Mouse (Mus musculus): Measurements from ENCODE around the gene Cmip.
"Not testable (repeated sequence)": the region's sequence is repeated elsewhere in the genome, so short reads cannot be mapped to it uniquely, and the experiment has no call there.

The Cmip gene

DNA sequence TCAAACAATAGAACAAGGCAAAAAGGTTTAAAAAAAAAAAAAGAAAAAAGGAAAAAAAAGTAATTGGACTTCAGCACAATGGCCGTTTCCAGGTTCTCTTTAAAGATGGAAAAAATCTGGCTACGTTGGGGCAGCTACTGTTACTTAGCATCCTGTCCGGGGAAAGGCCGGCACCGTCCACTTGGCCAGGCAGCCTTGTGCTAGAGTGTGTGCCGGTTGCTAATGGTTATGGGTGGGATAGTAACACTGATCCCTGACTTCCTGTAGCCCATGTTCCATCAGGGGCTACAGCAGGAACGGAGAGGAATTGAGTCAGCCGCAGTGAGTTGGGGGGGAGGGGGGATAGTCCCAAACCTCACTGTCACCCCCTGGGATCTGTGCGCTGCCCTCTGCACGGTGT lies 155.4 kb downstream of the Cmip start:
- DNase-seq (ENCODE audit: low read depth, low spot score), result no peak

DNA sequence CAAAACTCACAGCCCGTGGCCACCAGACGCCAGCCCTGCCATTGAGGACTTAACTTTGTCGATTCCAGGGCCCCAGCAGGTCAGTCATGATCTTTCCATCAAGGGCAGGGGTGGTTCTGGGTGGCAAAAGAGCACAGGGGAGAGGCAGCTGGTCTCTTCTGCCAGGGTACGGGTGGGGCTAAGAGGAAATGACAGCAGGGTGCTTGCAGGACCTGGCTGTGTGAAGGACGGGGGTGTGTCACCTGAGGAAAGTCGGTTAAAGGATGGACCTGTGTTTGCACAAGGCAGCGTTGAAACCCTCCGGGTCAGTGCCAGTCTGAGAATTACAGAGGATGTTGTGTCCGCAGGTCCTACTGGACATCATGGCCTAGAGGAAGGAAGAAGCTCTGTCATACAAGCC lies 161.0 kb downstream of the Cmip start:
- no peak for DNase-seq (ENCODE audit: low read depth, low spot score)

DNA sequence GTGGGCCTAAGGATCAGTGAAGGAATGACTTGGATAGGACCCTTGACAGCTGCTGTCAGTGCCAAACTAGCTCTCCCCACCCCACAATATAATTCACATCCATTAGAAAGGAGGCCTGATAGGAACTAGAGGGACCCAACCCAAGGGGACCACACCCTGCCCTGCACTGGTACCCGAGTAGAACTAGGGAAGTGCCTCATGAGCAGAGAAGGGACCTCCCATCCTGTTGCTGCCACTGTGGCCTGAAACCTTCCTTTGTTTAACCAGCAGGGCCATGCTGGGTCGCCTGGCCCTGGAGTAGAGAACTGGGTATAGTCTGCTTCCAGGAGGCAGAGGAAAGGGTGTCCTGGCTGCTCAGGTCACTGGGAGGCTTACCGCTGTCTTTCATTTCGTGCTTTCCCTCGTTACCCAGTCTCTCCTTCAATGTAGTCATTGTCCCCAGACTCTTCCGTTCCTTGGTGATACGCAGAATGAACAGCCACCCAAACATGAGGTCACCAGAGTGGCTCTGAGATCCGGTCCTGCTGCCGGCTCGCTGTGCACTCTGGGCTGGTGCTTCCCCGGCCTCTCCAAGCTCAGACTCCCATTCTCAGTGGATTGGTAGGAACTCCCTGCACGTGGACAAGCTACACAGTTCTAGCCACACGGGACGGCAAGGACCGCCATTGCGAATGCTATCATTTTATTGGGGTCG lies 164.1 kb downstream of the Cmip start:
- no peak for DNase-seq (ENCODE audit: low read depth, low spot score)

DNA sequence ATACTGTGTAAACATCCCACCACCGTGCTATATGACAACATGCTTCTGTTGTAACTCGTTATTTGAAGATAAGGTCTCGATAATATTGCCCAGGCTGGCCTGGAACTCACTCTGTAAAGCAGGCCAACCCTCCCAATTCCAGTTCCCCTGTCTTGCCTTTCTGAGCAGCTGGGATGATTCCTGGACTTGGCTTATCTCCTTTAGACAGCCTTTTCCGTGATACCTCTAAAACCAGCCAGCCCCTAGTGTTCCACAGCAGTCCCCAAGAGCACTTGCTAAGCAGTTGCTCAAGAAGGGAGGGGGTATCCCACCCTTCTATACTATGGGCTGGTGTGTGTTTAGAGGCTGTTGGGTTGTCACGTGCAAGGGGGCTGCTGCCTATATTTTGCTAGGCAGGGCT lies 165.0 kb downstream of the Cmip start:
- DNase-seq (ENCODE audit: low read depth, low spot score), result no peak

DNA sequence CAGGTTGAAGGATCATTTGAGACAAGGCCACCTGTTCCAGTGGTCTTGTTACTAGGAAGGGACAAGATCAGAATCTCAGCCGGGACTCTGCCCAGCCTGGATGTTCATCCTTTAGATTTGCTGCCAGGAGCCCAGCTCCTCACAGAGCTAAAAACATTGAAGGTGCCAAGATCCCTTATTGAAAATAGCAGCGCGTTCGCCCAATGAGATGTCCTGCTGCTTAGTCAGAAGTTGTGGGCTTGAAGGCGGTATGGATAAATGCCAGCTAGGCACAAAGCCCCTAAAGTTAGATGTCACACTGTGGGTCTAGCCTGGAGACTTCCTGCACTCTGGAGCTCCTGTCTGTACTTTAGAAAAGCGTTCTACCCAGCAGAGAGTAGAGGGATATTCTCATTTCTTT lies 165.5 kb downstream of the Cmip start:
- DNase-seq (ENCODE audit: low read depth, low spot score), result no peak

DNA sequence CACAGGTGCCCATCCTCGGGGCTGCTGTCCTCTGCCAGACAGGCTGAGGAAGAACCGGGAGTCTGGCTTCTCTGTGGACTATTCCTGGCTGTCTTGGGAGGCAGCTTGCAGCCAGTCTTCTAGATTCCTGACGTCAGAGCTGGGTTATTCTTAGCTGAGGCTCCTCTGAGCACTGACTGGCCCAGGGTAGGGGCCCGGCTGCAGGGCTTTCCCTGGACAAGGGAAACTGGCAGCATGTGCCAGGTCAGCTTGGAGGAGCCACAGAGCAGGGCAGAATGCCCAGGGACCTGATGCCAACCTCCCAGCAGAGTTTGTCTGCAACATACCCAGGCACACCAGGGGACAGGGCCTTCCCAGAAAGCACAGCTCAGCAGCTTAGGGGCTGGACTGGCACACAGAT lies 166.2 kb downstream of the Cmip start:
- DNase-seq (ENCODE audit: low read depth, low spot score), result no peak

DNA sequence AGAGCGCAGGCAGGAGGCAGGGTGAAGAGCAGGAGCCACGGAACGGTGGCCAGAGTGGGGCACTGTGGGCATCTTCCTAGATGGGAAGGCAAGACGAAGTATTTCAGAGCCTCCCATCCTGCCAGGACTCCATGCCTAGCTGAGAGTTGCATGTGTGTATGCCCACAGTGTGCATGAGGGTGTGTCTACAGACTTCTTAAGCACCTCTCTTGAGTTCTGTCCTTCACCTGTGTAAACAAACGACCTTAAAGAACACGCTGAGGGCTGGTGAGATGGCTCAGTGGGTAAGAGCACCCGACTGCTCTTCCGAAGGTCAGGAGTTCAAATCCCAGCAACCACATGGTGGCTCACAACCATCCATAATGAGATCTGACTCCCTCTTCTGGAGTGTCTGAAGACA lies 171.0 kb downstream of the Cmip start:
- not testable (repeated sequence) for DNase-seq (ENCODE audit: low read depth, low spot score)

DNA sequence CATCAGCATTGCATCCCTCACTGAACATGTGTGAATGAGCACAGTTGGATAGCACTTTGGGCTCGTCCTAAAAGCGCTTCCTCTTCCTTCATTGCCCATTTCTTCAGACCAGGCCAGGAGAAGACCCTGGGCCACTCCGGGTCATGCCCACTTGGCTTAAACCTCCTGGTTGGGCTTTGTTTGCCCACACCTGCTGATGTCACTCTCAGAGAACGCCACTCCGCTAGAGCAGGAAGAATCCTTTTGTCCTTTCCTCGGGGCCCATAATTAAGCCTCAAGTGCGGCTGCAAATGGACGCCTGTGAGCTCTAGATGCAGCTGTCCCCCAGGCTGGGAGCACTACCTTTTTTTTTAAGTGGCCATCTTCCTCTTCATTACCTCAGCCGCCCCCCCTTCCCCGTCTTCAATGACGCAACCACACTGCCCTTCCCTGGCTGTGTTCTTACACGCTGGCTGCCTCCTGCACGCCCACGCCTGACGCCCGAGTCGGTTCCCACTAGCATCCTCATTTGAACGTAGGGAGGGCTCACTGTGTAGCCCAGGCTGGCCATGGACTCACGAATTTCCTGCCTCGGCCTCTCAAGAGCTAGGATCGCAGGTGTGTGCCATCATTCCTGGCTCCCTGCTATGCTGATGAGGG lies 171.8 kb downstream of the Cmip start:
- no peak for DNase-seq (ENCODE audit: low read depth, low spot score)

DNA sequence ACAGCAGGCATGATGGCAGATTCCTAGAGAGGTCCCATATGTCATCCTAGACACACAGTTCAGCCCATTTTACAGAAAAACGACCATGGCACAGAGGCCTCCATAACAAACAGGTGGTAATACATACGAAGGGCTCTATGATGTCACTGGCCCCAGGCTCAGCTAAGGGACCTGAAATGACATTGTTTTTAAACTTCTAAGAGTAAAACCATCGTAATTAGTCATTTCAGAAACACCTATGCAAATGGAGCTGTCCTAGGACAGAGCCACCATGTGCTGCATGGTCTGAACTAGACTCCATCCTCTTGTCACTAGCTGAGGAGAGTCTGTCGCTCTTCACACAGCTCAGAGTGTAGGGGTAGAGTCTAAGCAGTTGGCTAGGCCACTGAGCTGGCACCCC lies 173.8 kb downstream of the Cmip start:
- DNase-seq (ENCODE audit: low read depth, low spot score), result no peak

DNA sequence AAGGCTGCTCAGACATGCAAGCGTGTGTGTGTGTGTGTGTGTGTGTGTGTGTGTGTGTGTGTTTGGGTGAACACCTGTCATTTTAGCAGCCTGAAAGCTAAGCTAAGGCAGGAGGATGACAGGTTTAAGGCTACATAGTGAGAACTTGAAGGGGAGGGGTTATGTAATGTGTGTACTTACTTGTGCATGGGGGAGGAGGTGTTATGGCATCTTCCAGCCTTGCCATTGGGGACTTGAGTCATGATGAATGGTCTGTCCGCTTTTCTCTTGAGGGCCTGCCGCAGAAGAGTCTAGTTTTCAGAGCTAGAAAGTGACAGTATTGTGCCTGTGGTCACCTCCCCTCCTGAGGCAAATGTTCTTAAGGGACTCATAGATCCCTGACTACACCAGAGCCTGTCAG lies 174.7 kb downstream of the Cmip start:
- DNase-seq (ENCODE audit: low read depth, low spot score), result no peak

DNA sequence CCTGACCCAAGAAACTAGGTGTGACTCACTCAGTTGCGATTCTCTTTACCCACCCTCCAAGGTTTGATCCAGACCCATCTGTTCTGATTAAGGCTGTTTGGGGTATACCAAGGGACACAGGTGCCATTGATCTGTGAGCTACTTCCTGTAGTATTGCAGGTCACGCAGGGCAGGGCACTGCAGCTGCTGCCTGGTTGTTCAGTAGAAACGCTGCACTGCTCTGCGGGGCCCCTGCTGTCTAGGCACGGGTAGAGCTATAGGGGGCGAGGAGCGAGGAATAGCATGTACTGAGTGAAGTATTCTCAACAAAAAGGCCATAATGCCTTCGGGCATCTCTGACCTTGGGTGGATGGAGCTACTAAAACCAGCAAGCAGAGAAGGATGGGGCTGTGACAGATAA lies 175.2 kb downstream of the Cmip start:
- DNase-seq (ENCODE audit: low read depth, low spot score), result no peak

DNA sequence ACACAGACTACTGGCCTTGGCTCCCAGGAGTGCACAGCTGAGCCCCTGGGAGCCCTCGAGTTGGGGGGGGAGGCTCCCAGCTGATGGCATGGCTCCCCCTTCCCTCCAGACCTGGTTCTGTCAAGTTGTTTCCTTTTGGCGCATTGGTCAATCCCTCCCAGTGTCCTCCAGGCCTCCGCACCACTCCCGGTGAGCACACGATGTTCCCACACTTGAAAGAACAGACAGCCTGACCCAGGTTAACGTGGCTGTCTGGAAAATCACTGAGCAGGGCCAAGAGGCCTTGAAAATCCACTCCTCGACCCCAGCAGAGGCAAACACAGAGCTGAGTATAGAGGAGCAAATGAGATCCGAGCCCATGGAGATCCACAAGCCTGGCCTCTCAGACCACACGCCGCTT lies 177.1 kb downstream of the Cmip start:
- DNase-seq (ENCODE audit: low read depth, low spot score), result no peak

DNA sequence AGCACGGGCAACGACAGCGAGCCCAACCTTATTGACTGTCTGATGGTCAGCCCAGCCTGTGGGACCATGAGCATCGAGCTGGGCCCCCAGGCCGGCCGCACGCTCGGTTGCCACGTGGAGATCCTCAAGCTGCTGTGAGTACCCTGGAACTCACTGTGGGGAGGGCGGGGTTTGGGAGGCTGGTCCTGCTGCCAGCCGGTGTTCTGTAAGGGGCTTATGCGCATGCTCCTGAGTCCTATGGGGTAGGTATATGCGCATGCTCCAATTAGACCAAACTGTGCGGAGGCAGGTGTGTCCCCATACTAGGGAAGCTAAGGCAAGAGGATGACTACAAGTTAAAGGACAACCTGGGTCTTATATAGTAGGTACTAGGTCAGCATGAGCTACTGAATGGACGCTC lies 179.9 kb downstream of the Cmip start:
- DNase-seq (ENCODE audit: low read depth, low spot score), result no peak

DNA sequence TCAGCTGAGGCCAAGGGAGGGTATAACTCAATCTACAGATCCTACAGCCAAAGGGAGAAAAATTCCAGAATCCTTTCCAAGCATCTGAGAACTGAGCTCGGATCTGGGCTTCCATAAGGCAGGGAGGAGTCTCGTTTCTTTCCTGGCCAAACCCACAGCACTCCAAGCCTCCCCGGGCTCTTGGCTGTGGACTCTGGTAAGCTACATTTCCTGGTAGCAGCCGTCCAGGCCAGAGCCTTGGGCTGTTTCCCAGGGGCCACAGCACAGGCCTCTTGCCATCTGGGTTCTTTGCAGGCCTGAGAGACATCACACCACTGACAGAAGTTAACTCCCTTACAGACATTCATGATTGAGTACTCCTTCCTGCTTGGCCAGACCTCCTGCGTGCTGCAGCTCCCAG lies 180.8 kb downstream of the Cmip start:
- DNase-seq (ENCODE audit: low read depth, low spot score), result no peak

DNA sequence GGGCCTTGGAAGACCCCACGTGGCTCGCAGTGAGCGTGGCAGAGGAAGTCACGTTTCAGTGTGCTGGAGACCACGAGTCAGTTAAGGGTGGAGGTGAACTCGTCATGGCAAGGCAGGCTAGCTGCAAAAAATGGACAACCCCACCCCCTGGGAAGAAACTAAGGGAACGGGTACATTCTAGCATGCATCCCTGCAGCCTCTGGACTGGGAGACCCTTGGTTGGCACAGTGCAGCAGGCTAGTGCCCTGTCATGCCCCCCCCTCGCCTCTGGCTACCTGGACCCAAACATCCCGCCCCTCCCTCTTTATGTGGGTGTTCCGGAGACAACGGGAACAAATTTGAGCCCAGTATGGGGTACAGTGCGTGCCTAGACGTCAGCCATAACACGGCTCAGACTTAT lies 183.5 kb downstream of the Cmip start:
- no peak for DNase-seq (ENCODE audit: low read depth, low spot score)

DNA sequence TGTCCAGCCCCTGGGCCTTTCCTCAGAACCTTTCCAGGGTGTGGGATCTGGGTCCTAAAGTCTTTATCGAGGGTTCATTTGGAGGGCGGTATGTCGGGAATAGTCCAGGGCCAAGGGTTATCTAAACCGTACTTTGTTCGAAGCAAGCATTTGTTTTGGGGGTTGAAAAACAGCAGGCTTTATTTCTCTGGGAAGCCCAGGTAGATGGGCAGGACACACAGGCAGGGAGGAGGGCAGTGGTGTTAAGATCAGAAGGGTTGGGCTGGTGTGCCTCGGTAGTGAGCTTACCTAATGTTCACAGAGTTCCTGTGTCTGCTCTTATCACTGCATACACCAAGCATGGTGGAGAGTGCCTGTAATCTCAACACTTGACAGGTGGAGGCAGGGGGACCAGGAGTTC lies 183.9 kb downstream of the Cmip start:
- DNase-seq (ENCODE audit: low read depth, low spot score), result no peak

DNA sequence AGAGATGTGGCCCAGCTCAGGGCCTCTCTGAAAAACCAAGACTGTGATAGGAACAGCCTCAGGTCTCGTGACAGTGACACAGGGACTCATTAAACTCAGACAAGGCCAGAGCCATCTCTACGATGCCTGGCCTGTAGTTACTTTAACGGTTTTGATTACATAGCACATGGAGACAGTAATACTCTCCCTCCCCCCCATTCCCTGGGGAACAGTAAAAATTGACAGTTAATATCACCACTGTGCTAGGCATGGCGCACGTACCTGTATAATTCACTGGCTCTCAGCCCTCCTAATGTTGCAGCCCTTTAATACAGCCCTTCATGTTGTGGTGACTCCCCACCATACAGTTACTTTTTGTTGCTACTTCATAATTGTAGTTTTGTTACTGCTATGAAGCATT lies 188.6 kb downstream of the Cmip start:
- no peak for DNase-seq (ENCODE audit: low read depth, low spot score)

DNA sequence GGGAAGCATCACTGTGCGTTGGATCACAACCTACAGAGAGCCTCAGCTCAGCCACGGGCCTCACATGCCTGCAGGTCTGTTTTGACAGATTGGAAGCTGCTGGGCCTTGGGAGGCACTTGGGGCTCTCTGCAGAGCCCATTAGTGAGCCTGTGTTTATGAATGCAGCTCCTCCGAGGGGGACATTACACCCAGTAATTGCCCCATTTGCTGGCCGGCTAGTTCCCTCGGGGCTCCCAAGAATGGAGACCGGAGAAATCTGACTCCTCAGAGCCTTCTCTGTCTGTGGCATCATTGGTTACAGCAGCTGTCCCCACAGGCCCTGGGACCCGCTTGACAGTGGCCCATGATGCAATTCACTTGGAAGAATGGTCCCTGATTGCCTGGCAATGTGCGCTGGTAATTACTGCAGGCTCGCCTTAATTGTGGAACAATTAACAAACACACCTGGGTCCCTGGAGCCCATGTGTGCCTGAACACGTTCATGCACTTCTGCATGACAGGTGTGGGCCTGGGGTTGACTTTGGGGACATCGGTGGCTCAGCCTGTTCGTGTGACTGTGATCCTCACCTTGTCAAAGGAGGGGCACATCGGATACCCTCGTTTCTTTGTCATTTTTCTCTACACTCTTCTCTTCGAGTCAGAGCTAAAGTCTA lies 189.6 kb downstream of the Cmip start:
- peak; percentile 47 for DNase-seq (ENCODE audit: low read depth, low spot score)

DNA sequence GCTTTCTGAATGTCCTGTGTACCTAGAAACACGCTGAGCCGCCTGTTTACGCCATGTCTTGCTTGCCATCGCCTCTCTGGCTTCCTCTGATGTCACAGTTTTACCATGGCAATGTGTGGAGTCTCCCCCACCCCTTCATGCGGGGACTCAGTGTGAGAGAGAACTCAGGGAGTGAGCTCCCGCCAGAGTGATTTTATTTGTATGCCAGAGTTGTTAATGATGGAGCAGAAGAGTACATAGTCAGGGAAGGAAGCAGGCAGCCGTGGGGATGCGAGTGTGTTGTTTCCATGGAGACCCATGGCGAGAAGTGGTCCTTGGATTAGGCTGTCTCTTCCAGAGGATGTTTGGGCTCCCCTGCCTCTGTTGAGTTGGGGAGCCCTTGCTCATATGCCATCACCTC lies 194.2 kb downstream of the Cmip start:
- no peak for DNase-seq (ENCODE audit: low read depth, low spot score)

DNA sequence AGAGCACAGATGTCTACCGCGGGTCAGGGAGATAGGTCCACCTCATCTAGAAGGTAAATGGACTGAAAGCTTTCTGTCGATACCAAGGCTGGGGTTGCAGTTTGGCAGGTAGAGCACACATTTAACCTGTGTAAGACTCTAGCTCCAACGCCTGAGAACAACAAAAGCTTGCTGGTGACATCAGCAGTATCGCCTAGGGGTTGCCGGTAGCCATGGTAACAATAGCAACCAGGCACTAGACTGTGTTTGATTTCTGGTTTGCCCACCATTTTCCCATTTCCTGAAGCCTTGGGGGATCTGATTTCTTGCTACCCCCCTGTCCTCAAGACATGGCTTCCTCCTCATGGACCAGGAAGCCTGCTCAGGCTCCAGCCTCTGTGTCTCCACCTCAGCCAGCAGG lies 197.1 kb downstream of the Cmip start:
- no peak for DNase-seq (ENCODE audit: low read depth, low spot score)

DNA sequence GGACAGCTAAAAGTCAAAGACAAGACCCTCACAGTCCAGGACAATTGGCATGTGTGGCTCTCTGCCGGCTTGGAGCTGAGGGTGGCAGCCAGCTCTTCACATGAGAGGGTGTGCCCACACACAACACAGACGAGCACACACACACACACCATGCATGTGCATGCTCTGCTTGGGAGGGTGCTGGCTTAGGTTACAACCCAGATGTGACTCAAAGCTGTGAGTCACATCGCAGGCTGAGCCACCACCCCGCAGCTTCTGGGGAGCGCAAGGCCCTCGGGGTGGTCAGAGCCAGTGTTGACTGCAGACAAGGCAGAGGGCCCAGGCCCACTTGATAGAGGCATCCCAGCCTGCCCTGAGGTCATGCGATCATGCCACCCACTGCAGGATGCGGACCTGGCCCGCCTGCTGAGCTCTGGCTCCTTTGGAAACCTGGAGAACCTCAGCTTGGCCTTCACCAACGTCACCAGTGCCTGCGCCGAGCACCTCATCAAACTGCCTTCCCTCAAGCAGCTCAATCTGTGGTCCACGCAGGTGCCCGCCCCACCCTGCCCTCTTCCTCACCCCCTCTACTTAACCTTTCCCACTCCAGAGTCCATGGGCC lies 197.8 kb downstream of the Cmip start:
- DNase-seq (ENCODE audit: low read depth, low spot score), result no peak

DNA sequence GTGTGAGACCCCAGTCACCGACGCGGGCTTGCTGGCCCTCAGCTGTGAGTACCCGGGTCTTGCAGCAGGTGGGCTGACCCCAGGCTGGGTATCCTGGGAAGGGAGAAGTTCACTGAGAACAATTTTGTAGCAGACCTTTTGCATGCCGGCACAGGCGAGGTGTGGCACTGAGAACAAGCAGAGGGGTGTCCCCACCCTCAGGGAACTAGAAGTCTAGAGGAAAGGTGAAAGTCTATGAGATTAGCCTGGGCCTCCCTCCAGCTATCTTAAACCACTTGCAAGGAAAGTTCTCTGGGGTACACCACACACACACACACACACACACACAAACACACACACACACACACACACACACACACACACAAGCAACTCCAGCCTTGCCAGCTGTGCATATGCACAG lies 198.8 kb downstream of the Cmip start:
- no peak for DNase-seq (ENCODE audit: low read depth, low spot score)

DNA sequence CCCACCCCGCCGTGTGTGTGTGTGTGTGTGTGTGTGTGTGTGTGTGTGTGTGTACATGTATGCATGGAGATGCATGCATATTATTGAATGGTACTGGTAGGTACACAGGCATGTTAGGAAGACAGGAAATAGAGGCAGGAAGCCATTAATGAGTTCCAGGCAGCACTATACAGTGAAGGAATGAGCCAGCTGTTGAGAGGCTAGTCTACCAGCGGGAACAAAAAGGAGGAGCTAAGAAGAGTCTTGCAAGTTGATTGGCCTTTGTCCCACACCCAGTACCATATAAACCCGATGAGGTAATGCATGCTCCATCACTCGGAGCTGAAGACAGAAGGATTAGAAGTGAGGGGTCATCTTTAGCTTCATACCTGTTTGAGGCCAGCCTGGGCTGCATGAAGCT lies 201.6 kb downstream of the Cmip start:
- DNase-seq (ENCODE audit: low read depth, low spot score), result no peak
